Comparison of ENCODE assay signal across 11 mouse cellular contexts in the genomic region with DNA sequence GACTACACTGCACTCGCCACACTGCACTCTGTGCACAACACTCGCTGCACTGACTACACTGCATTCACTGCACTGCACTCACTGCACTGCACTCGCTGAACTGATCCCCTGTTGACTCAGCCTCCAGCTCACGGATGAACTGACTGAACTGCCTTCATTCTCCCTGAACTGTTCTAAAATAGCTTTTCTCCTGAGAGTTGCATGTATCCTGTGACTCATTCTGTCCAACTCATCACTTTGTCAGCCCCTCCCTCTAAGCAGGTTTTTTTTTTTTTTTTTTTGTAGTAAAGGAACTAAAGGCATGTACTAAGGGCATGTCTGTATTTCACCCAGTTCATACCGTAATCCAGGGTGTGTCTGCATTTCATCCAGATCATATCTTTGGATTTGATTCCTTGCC.
"Had no signal": no experiment of that assay in that cellular context is flagged by ENCODE, and none has a peak within 500 bp of the region (broad histone marks: within the 10 kb centered on the region; RNA-seq: fewer than 3 reads in every experiment).

No protein-coding gene starts in this region.

- DNase-seq: kidney, postnatal 25 days; layer of hippocampus, postnatal 36 days; liver, embryonic 13.5 days; lung, adult 2 months; lung, postnatal 14 days; lung, postnatal 4 days; retina, postnatal 1 day; right cerebral cortex, postnatal 25 days; spleen, adult 18-20 months; thymus, adult 18-20 months; thymus, postnatal 36 days had no signal
